Mouse (Mus musculus): ENCODE data around the gene Dntt. TPM values are rescaled to one million over a fixed set of nuclear protein-coding genes. Genes with fewer than 3 reads are reported as not detected.
A peak's percentile ranks its signal among the peaks of the same experiment; 100 is the strongest.

Gene Dntt
- polyA plus RNA-seq, 1 experiment from 2014 or later: not detected

GRCm38 (mm10) chr19:41083646-41084045, 54.6 kb downstream of the Dntt start:
- peaks cover 11% of the 10 kb centered on the region; the same call in 1 of the 2 replicates for H3K27me3 ChIP-seq
- no peak for ATAC-seq (ENCODE audit: low FRiP score, low read depth)
- 95% methylated on average over 14 of the region's 14 CpGs for WGBS

GRCm38 (mm10) chr19:41086289-41086688, 57.2 kb downstream of the Dntt start:
- Histone ChIP-seq H3K27me3 (peaks cover 16% of the 10 kb centered on the region; the same call in 1 of the 2 replicates), H3K9ac (no peak overlapping the region), H3K4me2 (no peak overlapping the region), H3K4me1 (replicated peaks) (peaks cover 6% of the 10 kb centered on the region; the same call in 1 of the 2 replicates), H3K36me3 (no peaks in the 10 kb centered on the region), H3K27ac (replicated peaks) (no peak overlapping the region), H3K9me3 (no peaks in the 10 kb centered on the region), H3K4me3 (no peak overlapping the region)
- 88% methylated on average over 6 of the region's 6 CpGs for WGBS
- no peak for ATAC-seq (ENCODE audit: low FRiP score, low read depth)

More at GRCm38 (mm10) chr19:41083646-41084045, 54.6 kb downstream of the Dntt start:
- Histone ChIP-seq H3K27ac (replicated peaks) (no peak overlapping the region), H3K4me1 (replicated peaks) (peaks cover 7% of the 10 kb centered on the region; the same call in 1 of the 2 replicates), H3K9me3 (no peaks in the 10 kb centered on the region), H3K9ac (no peak overlapping the region), H3K4me3 (no peak overlapping the region), H3K4me2 (no peak overlapping the region), H3K36me3 (no peaks in the 10 kb centered on the region)

GRCm38 (mm10) chr19:41086700-41087099, 57.6 kb downstream of the Dntt start:
- no peak overlapping the region for H3K4me2 ChIP-seq
- no peaks in the 10 kb centered on the region for H3K9me3 ChIP-seq
- no peak overlapping the region for H3K27ac ChIP-seq (replicated peaks)
- peak; percentile 74 for ATAC-seq (ENCODE audit: low FRiP score, low read depth)
- H3K36me3 ChIP-seq: no peaks in the 10 kb centered on the region
- 0 out of 2 replicates have a peak, but pooled peaks cover 2% of the 10 kb centered on the region for H3K4me1 ChIP-seq (replicated peaks)
- 3% methylated on average over 2 of the region's 2 CpGs for WGBS
- peaks cover 16% of the 10 kb centered on the region; the same call in 1 of the 2 replicates for H3K27me3 ChIP-seq
- no peak overlapping the region for H3K4me3 ChIP-seq
- H3K9ac ChIP-seq: no peak overlapping the region

GRCm38 (mm10) chr19:41087901-41088300, 58.8 kb downstream of the Dntt start:
- Histone ChIP-seq H3K27me3 (peaks cover 16% of the 10 kb centered on the region; the same call in 1 of the 2 replicates), H3K4me2 (no peak overlapping the region), H3K9me3 (no peaks in the 10 kb centered on the region), H3K4me3 (no peak overlapping the region), H3K4me1 (replicated peaks) (no peaks in the 10 kb centered on the region), H3K9ac (no peak overlapping the region), H3K27ac (replicated peaks) (no peak overlapping the region), H3K36me3 (no peaks in the 10 kb centered on the region)
- 54% methylated on average over 4 of the region's 4 CpGs for WGBS
- ATAC-seq (ENCODE audit: low FRiP score, low read depth): no peak

GRCm38 (mm10) chr19:41088491-41088890, 59.4 kb downstream of the Dntt start:
- Histone ChIP-seq H3K9me3 (no peaks in the 10 kb centered on the region), H3K9ac (peak overlapping the region; percentile 9; the same call in 1 of the 2 replicates), H3K4me3 (no peak overlapping the region), H3K4me2 (no peak overlapping the region), H3K36me3 (no peaks in the 10 kb centered on the region), H3K27ac (replicated peaks) (no peak overlapping the region), H3K27me3 (peaks cover 16% of the 10 kb centered on the region; the same call in 1 of the 2 replicates), H3K4me1 (replicated peaks) (no peaks in the 10 kb centered on the region)
- 41% methylated on average over 18 of the region's 18 CpGs for WGBS
- ATAC-seq (ENCODE audit: low FRiP score, low read depth): no peak

GRCm38 (mm10) chr19:41089833-41090232, 60.8 kb downstream of the Dntt start:
- Histone ChIP-seq H3K27ac (replicated peaks) (no peak overlapping the region), H3K36me3 (no peaks in the 10 kb centered on the region), H3K4me2 (no peak overlapping the region), H3K4me1 (replicated peaks) (no peaks in the 10 kb centered on the region), H3K9ac (no peak overlapping the region), H3K9me3 (no peaks in the 10 kb centered on the region), H3K27me3 (peaks cover 16% of the 10 kb centered on the region; the same call in 1 of the 2 replicates), H3K4me3 (no peak overlapping the region)
- ATAC-seq (ENCODE audit: low FRiP score, low read depth): peak; percentile 50; the same call in 1 of the 2 replicates
- 11% methylated on average over 5 of the region's 5 CpGs for WGBS

GRCm38 (mm10) chr19:41091901-41092300, 62.8 kb downstream of the Dntt start:
- Histone ChIP-seq H3K9me3 (no peaks in the 10 kb centered on the region), H3K36me3 (no peaks in the 10 kb centered on the region), H3K4me1 (replicated peaks) (no peaks in the 10 kb centered on the region), H3K4me2 (no peak overlapping the region), H3K4me3 (no peak overlapping the region), H3K27ac (replicated peaks) (no peak overlapping the region), H3K27me3 (peaks cover 16% of the 10 kb centered on the region; the same call in 1 of the 2 replicates), H3K9ac (no peak overlapping the region)
- ATAC-seq (ENCODE audit: low FRiP score, low read depth): no peak
- WGBS: 85% methylated on average over 2 of the region's 2 CpGs

GRCm38 (mm10) chr19:41097038-41097437, 68.0 kb downstream of the Dntt start:
- WGBS: 37% methylated on average over 4 of the region's 4 CpGs
- Histone ChIP-seq H3K36me3 (no peaks in the 10 kb centered on the region), H3K9ac (no peak overlapping the region), H3K4me3 (no peak overlapping the region), H3K4me2 (no peak overlapping the region), H3K27me3 (0 out of 2 replicates have a peak, but pooled peaks cover 3% of the 10 kb centered on the region), H3K27ac (replicated peaks) (no peak overlapping the region), H3K9me3 (no peaks in the 10 kb centered on the region), H3K4me1 (replicated peaks) (peaks cover 11% of the 10 kb centered on the region)
- ATAC-seq (ENCODE audit: low FRiP score, low read depth): no peak

GRCm38 (mm10) chr19:41100863-41101262, 71.8 kb downstream of the Dntt start:
- peaks cover 7% of the 10 kb centered on the region for H3K27me3 ChIP-seq
- peak; percentile 35 for ATAC-seq (ENCODE audit: low FRiP score, low read depth)
- no peak overlapping the region for H3K4me2 ChIP-seq
- no peak overlapping the region for H3K9ac ChIP-seq
- no peak overlapping the region for H3K27ac ChIP-seq (replicated peaks)
- WGBS: 70% methylated on average over 7 of the region's 7 CpGs
- H3K36me3 ChIP-seq: no peaks in the 10 kb centered on the region
- no peak overlapping the region for H3K4me3 ChIP-seq
- H3K4me1 ChIP-seq (replicated peaks): peaks cover 11% of the 10 kb centered on the region
- no peaks in the 10 kb centered on the region for H3K9me3 ChIP-seq

GRCm38 (mm10) chr19:41101390-41101789, 72.3 kb downstream of the Dntt start:
- Histone ChIP-seq H3K4me3 (no peak overlapping the region), H3K36me3 (no peaks in the 10 kb centered on the region), H3K9me3 (no peaks in the 10 kb centered on the region), H3K27me3 (peaks cover 11% of the 10 kb centered on the region), H3K4me1 (replicated peaks) (peaks cover 11% of the 10 kb centered on the region), H3K4me2 (no peak overlapping the region), H3K9ac (no peak overlapping the region), H3K27ac (replicated peaks) (no peak overlapping the region)
- peak; percentile 84 for ATAC-seq (ENCODE audit: low FRiP score, low read depth)
- WGBS: 45% methylated on average over 8 of the region's 8 CpGs

GRCm38 (mm10) chr19:41104922-41105321, 75.8 kb downstream of the Dntt start:
- Histone ChIP-seq H3K9ac (no peak overlapping the region), H3K4me2 (no peak overlapping the region), H3K27me3 (peaks cover 12% of the 10 kb centered on the region), H3K9me3 (no peaks in the 10 kb centered on the region), H3K27ac (replicated peaks) (no peak overlapping the region), H3K4me3 (no peak overlapping the region), H3K4me1 (replicated peaks) (peaks cover 24% of the 10 kb centered on the region), H3K36me3 (no peaks in the 10 kb centered on the region)
- no peak for ATAC-seq (ENCODE audit: low FRiP score, low read depth)
- WGBS: 40% methylated on average over 8 of the region's 8 CpGs

- Histone ChIP-seq H3K9me3 (no peaks in the 10 kb centered on the region), H3K4me3 (no peak overlapping the region), H3K36me3 (no peaks in the 10 kb centered on the region), H3K4me1 (replicated peaks) (peaks cover 21% of the 10 kb centered on the region), H3K27me3 (peaks cover 12% of the 10 kb centered on the region), H3K27ac (replicated peaks) (no peak overlapping the region), H3K9ac (no peak overlapping the region), H3K4me2 (no peak overlapping the region)
- no peak for ATAC-seq (ENCODE audit: low FRiP score, low read depth)
- 71% methylated on average over 8 of the region's 8 CpGs for WGBS
Observed at GRCm38 (mm10) chr19:41107530-41107929, 78.5 kb downstream of the Dntt start.

- Histone ChIP-seq H3K27ac (replicated peaks) (no peak overlapping the region), H3K9ac (no peak overlapping the region), H3K27me3 (peaks cover 8% of the 10 kb centered on the region; the same call in 1 of the 2 replicates), H3K9me3 (no peaks in the 10 kb centered on the region), H3K4me3 (no peak overlapping the region), H3K4me1 (replicated peaks) (peaks cover 30% of the 10 kb centered on the region), H3K36me3 (no peaks in the 10 kb centered on the region), H3K4me2 (no peak overlapping the region)
- ATAC-seq (ENCODE audit: low FRiP score, low read depth): no peak
- WGBS: 69% methylated on average over 7 of the region's 7 CpGs
Observed at GRCm38 (mm10) chr19:41108666-41109065, 79.6 kb downstream of the Dntt start.
